Mouse (Mus musculus) adrenal gland, postnatal 25 days (tissue): Measurements from ENCODE around the gene Rasgrp3. TPM values are rescaled to one million over a fixed set of nuclear protein-coding genes. Genes with fewer than 3 reads are reported as not detected.
"Not testable (repeated sequence)": the region's sequence is repeated elsewhere in the genome, so short reads cannot be mapped to it uniquely, and the experiment has no call there.

ENCODE experiments used
- DNase-seq: peaks from one replicate; pipeline ENCODE4 v3.0.0; 2021; ENCODE audit warnings: mixed read lengths
- long read RNA-seq: library from polyadenylated mRNA; stranded (forward); transcript quantifications from one replicate; pipeline ENCODE4 v2.0.0, GENCODE M21; 2021
- total RNA-seq: library from RNA; stranded (reverse); gene quantifications from 2 replicates; pipeline ENCODE4 v1.2.3, GENCODE M21; 2021

Rasgrp3 gene
- 18.2 and 18.5 TPM in 2 replicates for total RNA-seq
- long read RNA-seq, partial matches to known transcripts = 1 of 2 reads
- long read RNA-seq, other reads (novel, unspliced or antisense) = 1 of 2 reads

DNA sequence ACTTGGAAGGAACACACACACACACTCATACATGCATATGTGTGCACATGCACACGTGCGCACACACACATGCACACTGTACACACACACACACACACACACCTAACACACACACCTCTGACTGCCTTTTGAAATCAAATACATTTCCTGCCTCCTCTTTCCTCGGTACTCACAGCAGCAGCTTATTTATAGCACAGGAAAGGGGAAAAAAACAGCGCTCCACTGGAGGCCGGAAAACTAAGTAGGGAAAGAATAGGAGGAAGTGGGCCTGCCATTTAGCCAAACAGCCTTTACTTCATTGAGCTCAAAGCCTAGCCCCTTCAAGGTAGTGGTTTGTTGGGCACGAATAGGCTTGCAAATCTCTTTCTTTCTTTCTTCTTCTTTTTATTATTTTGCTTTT, at the start of gene Rasgrp3:
Gene Rasgrp3 (plus strand): TSS at position 298 of the 400 bp plus-strand sequence.
- no peak for DNase-seq

GRCm38 (mm10) chr17:75388402-75388801, 47.3 kb upstream of the Rasgrp3 start:
- no peak for DNase-seq

DNA sequence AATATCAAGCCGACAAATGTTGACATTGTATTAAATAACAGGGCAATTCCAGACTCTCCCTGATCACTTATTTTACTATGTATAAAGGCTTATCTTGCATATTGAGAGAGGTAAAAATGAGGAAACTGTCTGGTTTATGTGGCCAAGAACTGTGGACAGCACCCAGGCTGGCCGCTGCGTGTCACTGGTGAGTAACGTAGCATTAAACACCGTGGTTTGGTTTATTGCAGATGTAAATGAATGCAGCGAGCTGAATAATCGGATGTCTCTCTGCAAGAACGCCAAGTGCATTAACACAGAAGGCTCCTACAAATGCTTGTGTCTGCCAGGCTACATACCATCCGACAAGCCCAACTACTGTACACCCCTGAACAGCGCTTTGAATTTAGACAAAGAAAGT, 45.6 kb upstream of the Rasgrp3 start:
- no peak for DNase-seq

DNA sequence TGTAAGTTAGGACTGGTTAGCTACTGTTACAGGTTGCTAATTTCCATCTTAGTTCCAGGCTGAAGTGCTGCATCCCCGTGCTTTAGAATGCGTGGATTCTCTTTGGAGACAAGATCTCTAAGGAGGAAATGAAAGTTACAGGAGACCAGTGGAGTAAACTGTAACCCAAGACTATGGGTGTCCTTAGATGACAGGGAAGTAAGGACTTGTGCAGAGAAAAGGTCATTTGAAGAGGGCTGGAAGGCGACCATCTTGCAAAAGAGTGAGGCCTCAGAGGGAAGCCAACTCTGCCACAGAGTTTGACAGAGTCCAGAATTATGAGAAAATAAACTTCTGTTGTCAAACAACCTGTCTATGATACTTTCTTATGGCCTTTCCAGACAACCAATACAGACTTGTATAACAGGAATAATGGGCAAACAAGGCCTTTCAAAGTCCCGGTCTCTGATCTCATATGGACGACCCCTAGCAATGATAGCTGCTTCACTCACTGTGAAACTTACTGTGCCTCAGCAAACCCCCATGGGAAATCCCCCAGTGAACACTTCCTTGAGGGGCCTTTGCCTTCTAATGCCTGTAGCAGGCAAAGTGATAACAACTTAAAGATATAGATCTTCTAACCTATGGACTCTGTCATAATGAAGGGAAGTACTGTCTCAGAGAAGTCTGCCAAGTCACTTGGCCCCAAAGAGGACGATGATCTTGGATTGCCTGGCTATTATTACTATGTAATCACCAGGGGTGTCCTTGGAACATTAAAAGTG, 44.1 kb upstream of the Rasgrp3 start:
- DNase-seq = no peak

DNA sequence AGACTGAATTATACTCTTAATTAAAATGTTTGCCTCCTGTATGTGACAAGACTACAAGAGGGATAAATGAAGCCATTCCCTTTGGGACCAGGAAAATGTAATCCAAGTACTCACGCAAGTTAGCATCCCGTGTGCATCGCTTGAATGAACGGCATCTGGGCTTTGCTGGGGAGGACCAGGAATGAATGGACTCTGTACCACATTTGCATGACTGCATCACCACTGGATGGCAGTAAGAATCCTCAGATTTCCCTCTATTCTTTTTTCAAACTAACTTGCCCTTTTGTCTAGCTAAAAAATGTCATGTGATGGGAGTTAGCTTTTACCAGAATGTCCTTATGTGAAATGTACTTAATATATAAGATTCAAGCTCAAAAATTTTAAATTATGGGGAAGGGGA, 29.3 kb upstream of the Rasgrp3 start:
- DNase-seq = no peak

GRCm38 (mm10) chr17:75416861-75417260, 18.8 kb upstream of the Rasgrp3 start:
- no peak for DNase-seq

DNA sequence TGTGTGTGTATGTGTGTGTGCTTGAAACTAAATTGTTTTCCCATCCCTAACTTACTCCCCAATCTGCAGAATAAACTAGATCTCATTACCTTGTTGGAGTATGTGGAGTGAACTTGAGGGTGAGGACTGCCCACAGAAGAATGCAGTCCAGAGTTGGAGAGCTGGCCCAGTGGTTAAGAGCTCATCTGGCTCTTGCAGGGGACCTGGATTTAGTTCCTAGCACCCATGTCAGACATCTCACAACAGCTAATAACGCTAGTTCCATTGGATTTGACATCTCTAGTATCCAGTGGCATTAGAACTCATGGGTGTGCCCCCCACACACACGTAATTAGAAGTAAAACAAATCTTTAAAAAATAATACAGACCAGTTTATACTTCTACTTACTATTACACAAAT, 1.5 kb upstream of the Rasgrp3 start:
- DNase-seq = no peak

GRCm38 (mm10) chr17:75434871-75435270, 825 bp upstream of the Rasgrp3 start:
- DNase-seq = no peak

GRCm38 (mm10) chr17:75436095-75436494, 399 bp downstream of the Rasgrp3 start:
- DNase-seq = no peak

- DNase-seq = no peak
Measured at GRCm38 (mm10) chr17:75436819-75437218, 1.1 kb downstream of the Rasgrp3 start.

DNA sequence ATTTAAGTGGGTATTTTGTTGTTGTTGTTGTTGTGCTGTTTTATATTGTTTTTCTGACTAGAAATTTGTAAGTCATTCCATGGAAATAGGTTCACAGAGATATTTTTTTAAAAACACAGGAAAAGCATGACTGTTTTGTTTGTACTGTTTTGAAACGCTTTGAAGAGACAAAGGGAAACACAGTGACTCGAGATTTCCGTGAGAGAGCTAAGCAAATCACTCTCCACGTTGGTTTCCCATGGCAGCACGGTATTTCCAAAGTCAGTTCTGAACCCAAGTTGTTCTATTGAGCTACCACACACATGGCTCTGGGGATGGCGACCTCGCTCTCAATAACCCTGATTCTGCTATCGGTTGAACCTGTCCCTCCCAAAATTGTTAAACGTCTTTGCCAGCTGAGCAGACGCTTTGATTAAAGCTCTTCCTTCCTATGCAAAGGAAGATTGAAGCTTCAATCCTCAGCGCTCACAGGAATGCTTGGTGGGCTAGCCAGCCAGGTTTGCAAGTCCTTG, 1.6 kb downstream of the Rasgrp3 start:
- no peak for DNase-seq

DNA sequence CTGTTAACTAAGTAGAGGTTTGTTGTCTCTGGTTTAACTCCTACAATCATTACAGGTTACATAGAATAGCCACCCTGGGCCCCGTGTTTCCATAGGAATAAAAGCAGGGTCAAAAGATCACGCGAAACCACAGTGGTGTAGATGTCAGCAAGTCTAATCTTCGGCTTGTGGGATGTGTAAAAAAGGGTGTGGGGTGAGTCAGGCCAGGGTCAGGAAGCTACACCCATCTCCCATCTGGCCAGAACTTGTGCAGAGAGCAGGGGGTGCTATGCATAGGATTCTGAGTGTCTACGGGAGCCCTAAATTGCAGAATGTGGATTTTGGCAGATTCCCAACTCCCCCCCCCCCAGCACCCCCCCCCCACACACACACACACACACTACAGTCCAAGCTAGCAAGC, 2.5 kb downstream of the Rasgrp3 start:
- no peak for DNase-seq

- DNase-seq = no peak
Measured at GRCm38 (mm10) chr17:75439062-75439461, 3.4 kb downstream of the Rasgrp3 start.

- DNase-seq = no peak
Measured at GRCm38 (mm10) chr17:75440619-75441018, 4.9 kb downstream of the Rasgrp3 start.

GRCm38 (mm10) chr17:75441260-75441830, 5.6 kb downstream of the Rasgrp3 start:
- no peak for DNase-seq

DNA sequence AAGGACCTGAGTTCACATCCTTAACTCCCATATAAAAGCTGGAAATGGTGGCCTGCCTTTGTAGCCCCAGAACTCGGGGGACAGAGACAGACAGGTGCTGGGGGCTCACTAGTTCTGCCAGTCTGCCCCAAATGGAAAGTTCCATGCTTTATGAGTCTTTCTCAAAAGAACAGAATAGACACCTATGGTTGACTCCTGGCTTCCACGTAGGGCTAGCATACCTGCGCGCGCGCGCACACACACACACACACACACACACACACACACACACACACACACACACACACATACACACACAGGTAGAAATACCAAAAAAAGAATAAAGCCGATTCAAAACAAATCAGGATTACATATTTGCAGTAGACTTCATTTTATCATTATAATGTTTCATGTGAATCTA, 6.7 kb downstream of the Rasgrp3 start:
- DNase-seq = no peak

GRCm38 (mm10) chr17:75443064-75443621, 7.4 kb downstream of the Rasgrp3 start:
- DNase-seq = no peak

DNA sequence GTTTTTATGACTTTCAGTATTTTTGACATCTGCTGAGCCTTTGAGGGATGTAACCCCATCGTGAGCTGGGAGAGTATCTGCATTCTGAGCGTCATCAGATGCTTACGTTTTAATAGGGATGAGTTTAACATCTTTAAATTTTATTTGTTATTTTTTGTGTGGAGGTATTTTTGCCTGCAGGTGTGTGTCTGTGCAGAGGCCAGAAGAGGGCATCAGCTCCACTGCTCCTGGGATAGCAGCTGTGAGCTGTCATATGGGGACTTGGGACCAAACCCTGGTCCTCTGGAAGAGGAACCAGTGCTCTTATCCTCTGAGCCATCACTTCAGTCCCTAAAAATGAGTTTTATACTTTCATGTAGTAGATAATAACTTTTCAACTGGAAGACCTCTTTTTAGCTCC, 12.6 kb downstream of the Rasgrp3 start:
- DNase-seq = no peak

- DNase-seq = no peak
Measured at GRCm38 (mm10) chr17:75449022-75449421, 13.3 kb downstream of the Rasgrp3 start.

- no peak for DNase-seq
Measured at GRCm38 (mm10) chr17:75452313-75452712, 16.6 kb downstream of the Rasgrp3 start.

- no peak for DNase-seq
Measured at GRCm38 (mm10) chr17:75453639-75454038, 17.9 kb downstream of the Rasgrp3 start.

DNA sequence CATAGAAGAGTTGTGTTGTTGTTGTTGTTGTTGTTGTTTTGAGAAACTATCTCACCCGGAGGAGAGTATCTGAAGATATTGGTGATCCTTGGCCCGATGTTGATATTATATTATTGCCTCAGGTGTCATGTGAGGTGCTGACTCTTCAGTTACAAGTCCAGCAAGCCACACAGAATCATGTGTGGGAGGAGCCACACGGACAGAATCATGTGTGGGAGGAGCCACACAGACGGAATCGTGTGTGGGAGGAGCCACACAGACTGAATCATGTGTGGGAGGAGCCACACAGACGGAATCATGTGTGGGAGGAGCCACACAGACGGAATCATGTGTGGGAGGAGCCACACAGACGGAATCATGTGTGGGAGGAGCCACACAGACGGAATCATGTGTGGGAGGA, 20.4 kb downstream of the Rasgrp3 start:
- DNase-seq = not testable (repeated sequence)

GRCm38 (mm10) chr17:75460621-75461020, 24.9 kb downstream of the Rasgrp3 start:
- no peak for DNase-seq
